Mouse (Mus musculus): ENCODE results near the gene Bicdl1.

DNA sequence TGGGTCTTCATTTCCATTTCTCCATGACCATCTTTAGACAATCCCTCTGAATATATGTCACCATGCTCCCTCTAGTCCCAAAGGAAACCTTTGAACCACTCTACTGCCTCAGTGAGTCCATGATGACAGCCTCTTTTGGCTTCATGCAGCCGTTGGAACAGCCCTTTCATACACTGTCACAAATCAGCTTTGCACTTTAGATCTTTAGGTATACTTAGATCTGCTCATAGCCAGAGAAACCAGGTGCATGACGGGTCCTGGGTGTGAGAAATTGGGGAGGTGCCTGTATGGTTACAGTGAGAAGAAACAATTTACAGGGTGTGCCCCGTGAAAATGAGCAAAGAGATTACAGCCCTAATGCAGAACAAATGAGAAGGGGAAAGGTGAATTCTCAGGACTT lies 14.3 kb downstream of the Bicdl1 start:
- TF ChIP-seq CTCF (IDR thresholded peaks at IDR 0.05; ENCODE audit: borderline replicate concordance, insufficient read depth, low read length) (no peak), POLR2A (IDR thresholded peaks at IDR 0.05; ENCODE audit: low read depth, low read length) (no peak)

All from embryonic fibroblast, embryonic 13.5 days (primary cell).